Mouse (Mus musculus) limb, embryonic 14.5 days (tissue): ENCODE measurements at regions not wholly inside any gene's neighbourhood (a gene's known extent, or its start where the extent isn't known, plus 50 kb on each side); places are given as distances from the start of the nearest gene placed in this dataset.
A peak's percentile ranks its signal among the peaks of the same experiment; 100 is the strongest.

Source experiments
- ATAC-seq: fragments of 200-750 bp; cut with Nextera tagmentation; 2 replicates; pipeline ENCODE4 v1.8.0; 2017; ENCODE audit warnings: low read depth, moderate number of reproducible peaks, moderate TSS enrichment; ENCODE audit not compliant: low FRiP score
- DNase-seq: peaks from one replicate; pipeline ENCODE4 v3.0.0-alpha.2; 2015; ENCODE audit warnings: low spot score
- H3K27ac ChIP-seq: fragments of 300-500 bp; sonication (generic); replicated peaks from 2 replicates; pipeline ENCODE4 v1.5.1; 2014; ENCODE audit warnings: low read depth, mild to moderate bottlenecking, low read length, moderate library complexity, mixed read lengths
- H3K27me3 ChIP-seq: fragments of 300-500 bp; sonication (generic); 2 replicates; pipeline ENCODE4 v1.6.1; 2014; ENCODE audit warnings: low read length, mixed read lengths; ENCODE audit not compliant: control insufficient read depth, insufficient read depth
- H3K36me3 ChIP-seq: fragments of 300-500 bp; sonication (generic); 2 replicates; pipeline ENCODE4 v1.6.1; 2014; ENCODE audit warnings: mild to moderate bottlenecking, low read length, moderate library complexity, mixed read lengths; ENCODE audit not compliant: control insufficient read depth, insufficient read depth
- H3K4me1 ChIP-seq: fragments of 300-500 bp; sonication (generic); 2 replicates; pipeline ENCODE4 v1.6.1; 2014; ENCODE audit warnings: antibody characterized with exemption, low read length, mixed read lengths; ENCODE audit not compliant: control insufficient read depth, insufficient read depth
- H3K4me2 ChIP-seq: fragments of 300-500 bp; sonication (generic); replicated peaks from 2 replicates; pipeline ENCODE4 v1.6.1; 2014; ENCODE audit warnings: low read depth, mild to moderate bottlenecking, low read length, moderate library complexity; ENCODE audit not compliant: severe bottlenecking
- H3K4me3 ChIP-seq: fragments of 300-500 bp; sonication (generic); replicated peaks from 2 replicates; pipeline ENCODE4 v1.5.1; 2014; ENCODE audit warnings: low read length
- H3K9ac ChIP-seq: fragments of 300-500 bp; sonication (generic); 2 replicates; pipeline ENCODE4 v1.6.1; 2014; ENCODE audit warnings: mild to moderate bottlenecking, low read depth, low read length, moderate library complexity; ENCODE audit not compliant: severe bottlenecking
- H3K9me3 ChIP-seq: fragments of 300-500 bp; sonication (generic); 2 replicates; pipeline ENCODE4 v1.6.1; 2016; ENCODE audit warnings: low read length; ENCODE audit not compliant: control insufficient read depth
- POLR2A ChIP-seq: fragments of 200-500 bp; IDR thresholded peaks from 2 replicates; pipeline ENCODE4 v1.8.0; 2012; ENCODE audit warnings: inconsistent platforms, mild to moderate bottlenecking, moderate library complexity, borderline replicate concordance; ENCODE audit not compliant: insufficient read depth, insufficient read length; ENCODE audit errors: extremely low read depth
- WGBS: fragments of 180-500 bp; shearing (Covaris S2); extraction: QIAGEN DNeasy Blood & Tissue Kit; methylation state at CpG from one replicate; pipeline ENCODE4 v1.1.7; 2014; 5-methylcytosine and 5-hydroxymethylcytosine counted together

DNA sequence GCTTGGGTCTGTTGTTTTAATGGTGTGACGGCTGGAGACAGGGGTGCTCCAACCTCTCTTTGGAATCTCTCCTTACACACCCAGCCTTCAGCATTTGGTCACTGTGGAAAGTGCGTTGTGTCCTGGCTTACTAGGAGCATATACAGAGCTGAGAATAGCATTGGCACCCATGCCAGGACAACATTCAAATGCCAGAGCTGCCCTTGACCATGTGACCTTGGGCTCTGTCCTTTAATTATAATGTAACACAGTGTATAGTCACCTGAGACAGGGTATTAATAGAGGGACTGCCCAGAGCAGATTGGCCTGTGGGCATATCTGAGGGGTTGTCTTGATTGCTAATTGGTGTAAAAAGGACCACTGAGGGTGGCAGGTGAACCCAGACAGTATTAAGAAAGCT is 60.7 kb upstream of the Gm11733 start:
- TF ChIP-seq POLR2A, result no peak
- no peaks in the 10 kb centered on the region for H3K27me3 ChIP-seq
- ATAC-seq, result no peak

DNA sequence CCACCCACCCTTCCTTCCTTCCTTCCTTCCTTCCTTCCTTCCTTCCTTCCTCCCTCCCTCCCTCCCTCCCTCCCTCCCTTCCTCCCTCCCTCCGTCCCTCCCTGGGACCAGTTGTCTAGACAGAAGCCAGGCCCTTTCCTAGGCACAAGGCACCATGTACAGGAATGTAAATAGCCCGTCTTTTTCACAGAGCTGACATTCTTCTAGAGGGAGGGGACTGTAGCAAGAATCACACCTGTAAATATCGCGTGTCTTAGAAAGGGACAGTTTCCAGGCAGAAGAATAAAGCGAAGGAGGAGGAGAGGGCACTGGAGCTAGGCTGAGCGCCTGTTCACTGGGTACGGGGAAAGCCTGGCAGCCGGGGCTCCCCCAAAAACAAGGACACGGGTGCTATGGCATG is 58.7 kb upstream of the Gm11733 start:
- Histone ChIP-seq H3K4me1 (peaks cover 31% of the 10 kb centered on the region), H3K4me3 (no peak overlapping the region), H3K27ac (no peak overlapping the region), H3K9ac (no peak overlapping the region), H3K36me3 (no peaks in the 10 kb centered on the region), H3K9me3 (no peaks in the 10 kb centered on the region), H3K4me2 (no peak overlapping the region), H3K27me3 (no peaks in the 10 kb centered on the region)
- no peak for DNase-seq
- ATAC-seq, result no peak
- 47% methylated on average over 8 of the region's 9 CpGs for WGBS
- TF ChIP-seq POLR2A, result no peak

More for the DNA sequence above, 60.7 kb upstream of the Gm11733 start:
- WGBS, result 90% methylated on average over 2 of the region's 2 CpGs
- Histone ChIP-seq H3K4me1 (peaks cover 38% of the 10 kb centered on the region), H3K4me3 (no peak overlapping the region), H3K4me2 (no peak overlapping the region), H3K27ac (no peak overlapping the region), H3K9me3 (no peaks in the 10 kb centered on the region), H3K9ac (no peak overlapping the region), H3K36me3 (no peaks in the 10 kb centered on the region)
- no peak for DNase-seq

DNA sequence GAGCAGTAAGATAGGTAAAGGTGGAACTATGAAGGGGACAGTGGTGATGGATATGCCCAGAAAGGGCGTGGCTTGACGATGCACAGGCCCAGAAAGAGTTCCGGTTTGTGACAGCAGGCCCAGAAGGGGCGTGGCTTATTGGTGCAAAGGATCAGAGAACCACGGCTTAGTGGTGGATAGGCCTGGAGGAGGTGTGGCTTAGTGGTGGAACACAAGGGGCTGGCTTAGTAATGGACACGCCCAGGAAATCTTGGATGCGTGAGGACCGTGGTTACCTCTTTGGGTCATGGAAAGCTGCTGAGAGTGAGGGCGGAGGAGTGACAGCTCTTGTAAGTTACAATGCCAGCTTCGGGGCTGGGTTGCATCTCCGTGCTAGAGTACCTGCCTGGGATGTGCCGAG is 58.2 kb upstream of the Gm11733 start:
- Histone ChIP-seq H3K27me3 (no peaks in the 10 kb centered on the region), H3K4me3 (no peak overlapping the region), H3K9me3 (no peaks in the 10 kb centered on the region), H3K9ac (no peak overlapping the region), H3K36me3 (no peaks in the 10 kb centered on the region), H3K4me1 (peaks cover 31% of the 10 kb centered on the region), H3K4me2 (no peak overlapping the region), H3K27ac (no peak overlapping the region)
- no peak for DNase-seq
- no peak for TF ChIP-seq POLR2A
- WGBS, result 30% methylated on average over 12 of the region's 12 CpGs
- ATAC-seq, result no peak

DNA sequence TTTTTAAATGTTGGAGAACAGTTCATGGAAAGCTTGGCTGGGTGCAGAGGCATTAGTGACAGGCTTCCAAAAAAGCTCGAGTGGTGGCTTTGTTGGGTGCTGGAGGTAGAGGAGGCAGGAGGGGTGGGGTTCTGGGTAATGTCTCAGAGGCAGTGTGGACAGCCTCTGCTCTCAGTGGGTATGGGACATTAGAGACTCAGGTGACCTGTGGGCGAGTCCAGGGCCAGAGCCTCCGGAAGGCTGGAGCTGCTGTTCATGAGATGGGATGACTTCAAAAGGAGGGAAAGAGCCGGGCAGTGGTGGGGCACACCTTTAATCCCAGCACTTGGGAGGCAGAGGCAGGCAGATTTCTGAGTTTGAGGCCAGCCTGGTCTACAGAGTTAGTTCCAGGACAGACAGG is 57.5 kb upstream of the Gm11733 start:
- no peak overlapping the region for H3K27ac ChIP-seq
- DNase-seq, result no peak
- no peak for TF ChIP-seq POLR2A
- no peaks in the 10 kb centered on the region for H3K9me3 ChIP-seq
- H3K4me3 ChIP-seq, result no peak overlapping the region
- no peaks in the 10 kb centered on the region for H3K36me3 ChIP-seq
- no peak for ATAC-seq
- peaks cover 31% of the 10 kb centered on the region for H3K4me1 ChIP-seq
- H3K4me2 ChIP-seq, result no peak overlapping the region
- no peaks in the 10 kb centered on the region for H3K27me3 ChIP-seq
- H3K9ac ChIP-seq, result no peak overlapping the region
- WGBS, result 81% methylated on average over 4 of the region's 4 CpGs

DNA sequence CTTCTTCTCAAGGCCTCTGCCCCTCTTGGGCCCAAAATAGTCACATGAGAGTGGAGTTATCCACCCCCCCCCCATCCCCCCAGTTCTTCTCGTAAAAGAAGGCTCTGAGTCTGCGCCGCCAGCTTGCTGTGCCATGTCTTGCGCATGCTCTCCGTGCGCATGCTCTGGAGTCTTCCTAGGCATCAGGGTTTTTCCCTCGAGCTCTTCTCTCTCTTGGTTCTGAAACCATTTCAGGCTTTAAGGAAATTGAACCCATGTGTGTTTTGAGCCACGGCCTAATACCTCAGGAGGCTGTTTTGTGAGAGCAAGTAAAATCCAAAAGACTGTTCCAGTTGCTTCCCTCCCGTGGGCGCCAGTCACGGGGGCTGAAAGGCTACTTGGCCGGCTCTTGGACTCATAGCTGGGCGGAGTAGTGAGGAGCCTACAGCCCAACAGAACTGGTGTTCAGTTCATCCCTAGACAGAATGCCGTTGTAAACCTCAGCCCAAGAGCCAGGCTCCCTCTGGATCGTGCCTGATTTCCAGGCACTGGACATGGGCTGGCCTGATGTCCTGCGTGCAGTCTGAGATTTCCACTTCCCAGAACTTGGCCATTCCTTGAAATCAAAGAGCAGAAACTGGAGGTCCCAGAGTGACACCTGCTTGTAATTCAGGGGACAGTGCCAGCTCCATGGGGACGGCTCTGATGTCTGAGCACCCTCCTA is 56.2 kb upstream of the Gm11733 start:
- 40% methylated on average over 17 of the region's 17 CpGs for WGBS
- no peak overlapping the region for H3K9ac ChIP-seq
- no peak for TF ChIP-seq POLR2A
- H3K27ac ChIP-seq, result peak overlapping the region; percentile 71
- H3K36me3 ChIP-seq, result no peaks in the 10 kb centered on the region
- H3K27me3 ChIP-seq, result no peaks in the 10 kb centered on the region
- H3K4me2 ChIP-seq, result 0 out of 2 replicates have a peak overlapping the region, but pooled peaks have one; percentile 5
- peaks cover 31% of the 10 kb centered on the region for H3K4me1 ChIP-seq
- DNase-seq, result peak; percentile 72
- no peak overlapping the region for H3K4me3 ChIP-seq
- H3K9me3 ChIP-seq, result no peaks in the 10 kb centered on the region
- 0 out of 2 replicates have a peak, but pooled peaks have one; percentile 30 for ATAC-seq

DNA sequence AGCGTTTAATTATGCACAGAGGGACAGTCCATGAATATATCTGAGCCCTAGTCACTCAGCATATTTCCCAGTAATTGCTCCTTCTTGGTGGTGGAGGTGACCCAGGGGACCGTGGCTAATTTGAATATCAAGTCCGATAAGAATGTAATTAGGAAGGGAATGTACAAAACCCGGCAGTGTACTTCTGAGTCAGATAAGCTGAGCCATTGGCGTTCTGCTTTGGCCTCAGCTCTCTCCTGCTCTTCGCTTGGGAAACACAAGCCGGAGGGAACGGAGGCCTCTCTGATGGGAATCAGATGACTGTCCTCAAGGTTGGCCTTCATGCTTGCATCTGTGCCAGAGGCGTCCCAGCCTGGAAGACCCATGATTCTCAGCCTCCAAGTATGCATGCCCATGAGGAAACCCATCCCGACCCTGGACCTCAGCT is 54.8 kb upstream of the Gm11733 start:
- no peaks in the 10 kb centered on the region for H3K9me3 ChIP-seq
- no peak for TF ChIP-seq POLR2A
- H3K36me3 ChIP-seq, result no peaks in the 10 kb centered on the region
- no peak for DNase-seq
- H3K27me3 ChIP-seq, result no peaks in the 10 kb centered on the region
- H3K27ac ChIP-seq, result no peak overlapping the region
- no peak overlapping the region for H3K9ac ChIP-seq
- no peak for ATAC-seq
- no peak overlapping the region for H3K4me3 ChIP-seq
- 70% methylated on average over 10 of the region's 10 CpGs for WGBS
- H3K4me2 ChIP-seq, result no peak overlapping the region
- peaks cover 31% of the 10 kb centered on the region for H3K4me1 ChIP-seq
